Mouse (Mus musculus) midbrain, embryonic 13.5 days (tissue): ENCODE measurements around the gene Fam151a. TPM values are rescaled to one million over a fixed set of nuclear protein-coding genes. Genes with fewer than 3 reads are reported as not detected.
"Not testable (repeated sequence)": the region's sequence is repeated elsewhere in the genome, so short reads cannot be mapped to it uniquely, and the experiment has no call there.

Experiments used
- ATAC-seq: fragments of 200-750 bp; cut with Nextera tagmentation; 2 replicates; pipeline ENCODE4 v1.8.0; 2017; ENCODE audit warnings: mild to moderate bottlenecking, moderate TSS enrichment, moderate library complexity
- H3K27ac ChIP-seq: fragments of 300-500 bp; sonication (generic); 2 replicates; pipeline ENCODE4 v1.5.1; 2015; ENCODE audit warnings: inconsistent platforms, mild to moderate bottlenecking, moderate library complexity
- H3K27me3 ChIP-seq: fragments of 300-500 bp; sonication (generic); 2 replicates; pipeline ENCODE4 v1.6.1; 2015; ENCODE audit warnings: mild to moderate bottlenecking, inconsistent platforms
- H3K36me3 ChIP-seq: fragments of 300-500 bp; sonication (generic); 2 replicates; pipeline ENCODE4 v1.6.1; 2015; ENCODE audit warnings: mild to moderate bottlenecking, inconsistent platforms
- H3K4me1 ChIP-seq: fragments of 300-500 bp; sonication (generic); replicated peaks from 2 replicates; pipeline ENCODE4 v1.6.1; 2015; ENCODE audit warnings: inconsistent platforms
- H3K4me2 ChIP-seq: fragments of 300-500 bp; sonication (generic); replicated peaks from 2 replicates; pipeline ENCODE4 v1.6.1; 2015; ENCODE audit warnings: moderate library complexity, mild to moderate bottlenecking, inconsistent platforms
- H3K4me3 ChIP-seq: fragments of 300-500 bp; sonication (generic); replicated peaks from 2 replicates; pipeline ENCODE4 v1.5.1; 2015; ENCODE audit warnings: mild to moderate bottlenecking, inconsistent platforms
- H3K9ac ChIP-seq: fragments of 300-500 bp; sonication (generic); replicated peaks from 2 replicates; pipeline ENCODE4 v1.6.1; 2015; ENCODE audit warnings: mild to moderate bottlenecking, inconsistent platforms
- H3K9me3 ChIP-seq: fragments of 300-500 bp; sonication (generic); 2 replicates; pipeline ENCODE4 v1.6.1; 2016; ENCODE audit warnings: mild to moderate bottlenecking, inconsistent platforms
- WGBS: fragments of 180-500 bp; shearing (Covaris S2); methylation state at CpG from one replicate; pipeline ENCODE4 v1.1.7; 2015; 5-methylcytosine and 5-hydroxymethylcytosine counted together
- polyA plus RNA-seq: library from polyadenylated mRNA; unstranded; fragments of >200 nt; fragmentation: Nextera tagmentation; extraction: Ambion mirVana; gene quantifications from 2 replicates; pipeline ENCODE4 v1.2.1, GENCODE M21; 2015

Gene Fam151a
- polyA plus RNA-seq, 1 experiment from 2014 or later, result not detected

- H3K4me1 ChIP-seq, result peaks cover 56% of the 10 kb centered on the region
- 45% methylated on average over 5 of the region's 5 CpGs for WGBS
- H3K4me3 ChIP-seq, result no peak overlapping the region
- H3K9me3 ChIP-seq, result no peaks in the 10 kb centered on the region
- ATAC-seq, result peak; percentile 61
- H3K27ac ChIP-seq, result peak overlapping the region; percentile 59
- H3K4me2 ChIP-seq, result no peak overlapping the region
- H3K27me3 ChIP-seq, result no peaks in the 10 kb centered on the region
- H3K9ac ChIP-seq, result no peak overlapping the region
- H3K36me3 ChIP-seq, result no peaks in the 10 kb centered on the region
Measured at GRCm38 (mm10) chr4:106778116-106778788, 44.6 kb downstream of the Fam151a start.

- Histone ChIP-seq H3K9ac (no peak overlapping the region), H3K36me3 (no peaks in the 10 kb centered on the region), H3K4me2 (no peak overlapping the region), H3K4me1 (peaks cover 59% of the 10 kb centered on the region), H3K27me3 (no peaks in the 10 kb centered on the region), H3K4me3 (no peak overlapping the region), H3K27ac (peak overlapping the region; percentile 30; the same call in 1 of the 2 replicates), H3K9me3 (no peaks in the 10 kb centered on the region)
- WGBS, result 7% methylated on average over 3 of the region's 3 CpGs
- peak; percentile 80 for ATAC-seq
Measured at GRCm38 (mm10) chr4:106780045-106780444, 46.4 kb downstream of the Fam151a start.

GRCm38 (mm10) chr4:106783137-106783536 is 49.4 kb downstream of the Fam151a start:
- Histone ChIP-seq H3K4me1 (peaks cover 69% of the 10 kb centered on the region), H3K9me3 (no peaks in the 10 kb centered on the region)
- no peak for ATAC-seq

GRCm38 (mm10) chr4:106784806-106785205 is 51.1 kb downstream of the Fam151a start:
- Histone ChIP-seq H3K4me2 (no peak overlapping the region), H3K4me1 (peaks cover 55% of the 10 kb centered on the region), H3K36me3 (no peaks in the 10 kb centered on the region), H3K27me3 (no peaks in the 10 kb centered on the region), H3K27ac (peak overlapping the region; percentile 87; the same call in 1 of the 2 replicates), H3K9ac (no peak overlapping the region), H3K4me3 (no peak overlapping the region), H3K9me3 (no peaks in the 10 kb centered on the region)
- WGBS, result 94% methylated on average over 7 of the region's 7 CpGs
- no peak for ATAC-seq

More at GRCm38 (mm10) chr4:106783137-106783536, 49.4 kb downstream of the Fam151a start:
- no peak overlapping the region for H3K9ac ChIP-seq
- no peaks in the 10 kb centered on the region for H3K36me3 ChIP-seq
- H3K4me2 ChIP-seq, result no peak overlapping the region
- H3K27me3 ChIP-seq, result no peaks in the 10 kb centered on the region
- no peak overlapping the region for H3K4me3 ChIP-seq
- 76% methylated on average over 10 of the region's 10 CpGs for WGBS
- no peak overlapping the region for H3K27ac ChIP-seq

GRCm38 (mm10) chr4:106785345-106785744 is 51.7 kb downstream of the Fam151a start:
- no peaks in the 10 kb centered on the region for H3K27me3 ChIP-seq
- no peak overlapping the region for H3K4me3 ChIP-seq
- H3K27ac ChIP-seq, result peak overlapping the region; percentile 87
- ATAC-seq, result peak; percentile 59
- H3K9me3 ChIP-seq, result no peaks in the 10 kb centered on the region
- H3K4me1 ChIP-seq, result peaks cover 52% of the 10 kb centered on the region
- 42% methylated on average over 7 of the region's 7 CpGs for WGBS
- no peak overlapping the region; the same call in 1 of the 2 replicates for H3K4me2 ChIP-seq
- H3K9ac ChIP-seq, result no peak overlapping the region
- no peaks in the 10 kb centered on the region for H3K36me3 ChIP-seq

- no peaks in the 10 kb centered on the region for H3K9me3 ChIP-seq
- peak; percentile 96 for ATAC-seq
- WGBS, result 5% methylated on average over 4 of the region's 5 CpGs
Measured at GRCm38 (mm10) chr4:106785753-106786540, 52.3 kb downstream of the Fam151a start.

GRCm38 (mm10) chr4:106787830-106788229 is 54.1 kb downstream of the Fam151a start:
- no peaks in the 10 kb centered on the region for H3K36me3 ChIP-seq
- 70% methylated on average over 7 of the region's 7 CpGs for WGBS
- H3K27ac ChIP-seq, result no peak overlapping the region

More at GRCm38 (mm10) chr4:106785753-106786540, 52.3 kb downstream of the Fam151a start:
- peaks cover 46% of the 10 kb centered on the region for H3K4me1 ChIP-seq
- no peak overlapping the region; the same call in 1 of the 2 replicates for H3K9ac ChIP-seq
- no peaks in the 10 kb centered on the region for H3K36me3 ChIP-seq
- no peaks in the 10 kb centered on the region for H3K27me3 ChIP-seq
- peak overlapping the region; percentile 87 for H3K27ac ChIP-seq
- no peak overlapping the region for H3K4me3 ChIP-seq
- H3K4me2 ChIP-seq, result no peak overlapping the region; the same call in 1 of the 2 replicates

GRCm38 (mm10) chr4:106788627-106789026 is 54.9 kb downstream of the Fam151a start:
- Histone ChIP-seq H3K4me1 (peaks cover 38% of the 10 kb centered on the region), H3K36me3 (no peaks in the 10 kb centered on the region), H3K4me3 (no peak overlapping the region), H3K27me3 (no peaks in the 10 kb centered on the region), H3K27ac (no peak overlapping the region), H3K9me3 (no peaks in the 10 kb centered on the region), H3K9ac (no peak overlapping the region), H3K4me2 (no peak overlapping the region)
- no peak for ATAC-seq
- WGBS, result 84% methylated on average over 11 of the region's 11 CpGs

More at GRCm38 (mm10) chr4:106787830-106788229, 54.1 kb downstream of the Fam151a start:
- Histone ChIP-seq H3K4me3 (no peak overlapping the region), H3K9ac (no peak overlapping the region), H3K27me3 (no peaks in the 10 kb centered on the region), H3K4me1 (peaks cover 41% of the 10 kb centered on the region), H3K9me3 (no peaks in the 10 kb centered on the region), H3K4me2 (no peak overlapping the region)
- ATAC-seq, result no peak

GRCm38 (mm10) chr4:106789705-106790104 is 56.0 kb downstream of the Fam151a start:
- H3K9ac ChIP-seq, result no peak overlapping the region
- no peak overlapping the region for H3K4me2 ChIP-seq
- no peak overlapping the region for H3K4me3 ChIP-seq
- H3K4me1 ChIP-seq, result peaks cover 38% of the 10 kb centered on the region
- no peaks in the 10 kb centered on the region for H3K9me3 ChIP-seq
- no peaks in the 10 kb centered on the region for H3K36me3 ChIP-seq
- H3K27ac ChIP-seq, result no peak overlapping the region
- no peak for ATAC-seq
- 72% methylated on average over 9 of the region's 9 CpGs for WGBS
- no peaks in the 10 kb centered on the region for H3K27me3 ChIP-seq

- H3K4me3 ChIP-seq, H3K27me3 ChIP-seq, H3K9ac ChIP-seq, H3K9me3 ChIP-seq, H3K27ac ChIP-seq, H3K36me3 ChIP-seq, ATAC-seq, H3K4me2 ChIP-seq: not testable (repeated sequence)
- peaks cover 34% of the 10 kb centered on the region for H3K4me1 ChIP-seq
- WGBS, result 81% methylated on average over 5 of the region's 5 CpGs
Measured at GRCm38 (mm10) chr4:106790218-106790617, 56.5 kb downstream of the Fam151a start.

- Histone ChIP-seq H3K4me3 (no peak overlapping the region), H3K36me3 (no peaks in the 10 kb centered on the region), H3K27me3 (no peaks in the 10 kb centered on the region), H3K9me3 (no peaks in the 10 kb centered on the region), H3K4me1 (peaks cover 27% of the 10 kb centered on the region), H3K9ac (no peak overlapping the region), H3K4me2 (no peak overlapping the region), H3K27ac (no peak overlapping the region)
- ATAC-seq, result no peak
- WGBS, result 80% methylated on average over 1 of the region's 1 CpGs
Measured at GRCm38 (mm10) chr4:106790938-106791337, 57.2 kb downstream of the Fam151a start.

- no peak overlapping the region for H3K27ac ChIP-seq
- H3K36me3 ChIP-seq, result no peaks in the 10 kb centered on the region
- H3K4me3 ChIP-seq, result no peak overlapping the region
- no peak for ATAC-seq
- no peak overlapping the region for H3K4me2 ChIP-seq
- H3K27me3 ChIP-seq, result no peaks in the 10 kb centered on the region
- H3K4me1 ChIP-seq, result peaks cover 14% of the 10 kb centered on the region
- no peak overlapping the region for H3K9ac ChIP-seq
- H3K9me3 ChIP-seq, result no peaks in the 10 kb centered on the region
Measured at GRCm38 (mm10) chr4:106792276-106792675, 58.6 kb downstream of the Fam151a start.
